Mouse (Mus musculus) adrenal gland, postnatal 10 days (tissue): ENCODE measurements around the gene Rbm38. TPM values are rescaled to one million over a fixed set of nuclear protein-coding genes. Genes with fewer than 3 reads are reported as not detected.
A peak's percentile ranks its signal among the peaks of the same experiment; 100 is the strongest.

Experiments used
- DNase-seq: peaks from one replicate; pipeline ENCODE4 v3.0.0; 2021; ENCODE audit warnings: mixed read lengths
- long read RNA-seq, 2 experiments: library from polyadenylated mRNA; stranded (forward); transcript quantifications; one replicate each; pipeline ENCODE4 v2.0.0; 2021
- total RNA-seq, 2 experiments: library from RNA; stranded (reverse); gene quantifications; 2 replicates each; pipeline ENCODE4 v1.2.3; 2021

Gene Rbm38
- total RNA-seq: 10 to 100 TPM; 25.3 to 39.6 TPM
- long read RNA-seq, experiment 1, transcript Rbm38-201 (4 exons, 1,768 nt): major isoform, 9 of 15 reads
- long read RNA-seq, experiment 1, partial matches to known transcripts: 4 of 15 reads
- long read RNA-seq, experiment 1, other reads (novel, unspliced or antisense): 1 of 15 reads
- long read RNA-seq, experiment 2, transcript Rbm38-201 (4 exons, 1,768 nt): major isoform, 11 of 15 reads
- long read RNA-seq, experiment 2, partial matches to known transcripts: 0 of 15 reads
- long read RNA-seq, experiment 2, other reads (novel, unspliced or antisense): 1 of 15 reads

DNA sequence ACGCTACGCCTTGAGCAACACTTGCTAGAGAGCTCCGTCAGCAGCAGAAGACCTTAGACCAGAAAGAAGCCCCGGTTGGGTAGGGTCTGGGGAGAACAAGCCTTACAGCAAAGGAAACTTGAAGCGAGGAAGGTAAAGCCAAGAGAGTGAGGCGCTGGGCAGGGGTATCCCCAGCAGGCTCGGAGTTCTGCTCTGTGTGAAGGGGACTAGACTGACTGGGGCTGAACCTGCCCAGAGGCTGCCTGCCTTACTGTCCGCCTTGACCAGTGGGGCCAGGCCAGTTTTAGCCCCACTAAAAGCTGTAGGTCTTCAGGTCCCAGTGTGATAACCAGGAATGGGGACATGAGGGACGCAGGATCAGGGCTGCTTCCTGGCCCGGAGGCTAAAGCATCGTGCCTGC, at the start of gene Rbm38:
TSS of gene Rbm38 (plus strand) at position 69 of the 400 bp plus-strand sequence.
- DNase-seq: no peak

DNA sequence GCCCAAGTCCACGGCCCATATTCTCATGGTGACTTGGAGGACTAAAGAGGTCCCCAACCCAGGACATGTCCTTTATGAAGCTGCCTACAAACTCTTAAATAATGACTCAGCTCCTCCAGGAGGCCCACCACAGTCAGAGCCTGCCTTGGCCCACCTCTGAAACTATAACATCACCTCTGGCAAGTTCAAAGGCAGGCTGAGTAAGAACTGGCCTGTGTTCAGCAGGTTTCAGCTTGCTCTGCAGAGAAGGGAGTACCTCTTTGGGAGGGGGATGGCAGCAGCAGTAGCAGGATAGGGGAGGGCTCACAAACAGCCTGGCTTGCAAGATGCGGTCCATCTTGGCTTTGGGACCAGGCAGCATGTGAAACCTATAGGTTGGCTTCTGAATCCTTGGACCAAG, 48.4 kb upstream of the Rbm38 start:
- DNase-seq: no peak

DNA sequence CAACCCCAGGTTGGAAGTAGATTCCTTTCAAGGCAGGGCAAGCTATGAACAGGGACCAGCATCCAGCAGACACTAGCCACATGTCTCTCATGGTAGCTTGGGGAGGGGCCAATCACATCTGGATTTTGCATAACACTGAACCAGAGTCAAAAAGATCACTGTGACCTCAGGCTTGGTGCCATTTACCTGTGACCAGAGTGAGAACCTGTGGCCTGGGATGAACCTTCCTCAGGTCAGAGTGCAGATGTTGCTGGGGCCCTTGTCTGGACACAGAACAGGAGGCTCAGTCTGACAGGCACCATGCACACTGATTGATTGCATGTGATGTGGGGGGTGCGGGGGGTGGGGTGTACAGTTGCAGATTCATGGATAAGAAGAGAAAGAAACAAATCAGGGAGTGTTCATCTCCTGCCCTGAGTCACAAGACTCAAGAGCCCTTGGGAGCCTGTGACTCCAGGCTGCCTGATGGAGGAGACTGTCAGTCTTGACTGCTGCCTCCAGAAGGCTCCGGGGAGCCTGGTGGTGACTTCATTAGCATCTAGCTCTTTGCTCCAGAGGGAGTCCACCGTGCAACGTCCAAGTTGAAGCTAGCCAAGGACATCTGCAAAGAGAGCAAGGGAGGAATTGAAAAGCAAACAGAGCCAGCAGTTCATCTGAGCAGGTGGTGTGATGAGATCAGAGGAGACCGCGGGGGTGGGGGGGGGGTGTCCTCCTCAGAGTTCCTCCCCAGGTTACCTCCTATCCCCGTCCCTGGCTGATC, 46.3 kb upstream of the Rbm38 start:
- DNase-seq: no peak

DNA sequence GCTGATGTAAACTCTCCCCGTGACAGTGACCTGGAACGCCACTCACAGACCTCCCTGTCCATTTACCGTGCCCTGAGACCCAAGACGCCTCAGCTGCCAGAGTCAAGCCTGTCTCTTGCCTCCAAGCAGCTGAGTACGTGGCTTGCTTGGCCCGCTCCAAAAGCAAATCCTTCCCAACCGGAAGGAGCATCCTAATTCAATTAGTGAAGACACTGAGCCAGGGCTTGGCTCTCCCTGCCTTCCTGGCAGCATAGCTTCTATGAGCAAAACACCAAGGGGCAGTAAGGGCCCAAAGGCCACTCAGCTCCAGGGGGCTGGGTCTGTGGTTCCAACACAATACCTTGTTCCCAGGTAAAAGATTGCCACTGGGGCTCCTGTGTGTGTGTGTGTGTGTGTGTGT, 45.6 kb upstream of the Rbm38 start:
- DNase-seq: no peak

DNA sequence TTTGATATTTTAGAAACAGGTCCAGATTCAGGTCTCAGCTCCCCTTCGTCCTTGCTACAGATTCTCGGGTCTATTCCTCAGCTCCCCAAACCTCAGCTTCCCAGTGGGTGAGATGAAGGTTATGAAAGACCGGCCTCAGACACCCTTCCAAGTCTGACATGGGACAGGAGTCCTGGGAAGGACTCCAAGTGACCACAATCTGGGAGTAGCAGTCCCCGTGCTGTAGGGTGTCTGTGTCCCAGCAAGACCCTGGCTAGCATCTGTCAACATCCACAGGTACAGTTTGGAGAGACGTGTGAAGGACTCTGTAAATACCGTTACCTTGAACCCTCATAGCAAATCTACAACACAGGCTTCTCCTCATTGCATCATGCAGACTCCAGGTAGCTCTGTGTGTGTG, 45.1 kb upstream of the Rbm38 start:
- no peak for DNase-seq

DNA sequence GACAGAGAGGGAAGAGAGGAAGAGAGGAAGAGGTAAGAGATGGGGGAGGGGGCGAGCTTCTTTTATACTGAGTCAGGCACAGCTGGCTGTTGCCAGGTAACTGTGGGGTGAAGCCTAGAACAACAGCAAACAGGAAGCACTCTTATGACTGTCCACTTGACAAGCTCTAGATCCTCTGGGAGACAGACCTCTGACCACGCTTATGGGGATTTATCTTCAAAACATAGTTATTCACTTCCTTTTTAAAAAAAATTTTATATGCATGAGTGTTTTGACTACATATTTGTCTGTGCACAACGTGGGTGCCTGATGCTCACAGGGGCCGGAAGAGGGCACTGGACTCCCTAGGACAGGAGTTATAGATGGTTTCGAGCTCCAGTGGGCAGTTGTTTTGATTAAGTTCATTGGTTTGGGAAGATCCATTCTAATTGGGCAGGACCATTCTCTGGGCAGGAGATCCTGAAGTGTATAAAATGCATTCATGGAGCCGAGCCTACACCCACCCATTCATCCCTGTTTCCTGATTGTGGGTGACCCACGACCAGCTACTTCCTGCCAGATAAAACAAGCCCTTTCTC, 43.5 kb upstream of the Rbm38 start:
- DNase-seq: no peak

DNA sequence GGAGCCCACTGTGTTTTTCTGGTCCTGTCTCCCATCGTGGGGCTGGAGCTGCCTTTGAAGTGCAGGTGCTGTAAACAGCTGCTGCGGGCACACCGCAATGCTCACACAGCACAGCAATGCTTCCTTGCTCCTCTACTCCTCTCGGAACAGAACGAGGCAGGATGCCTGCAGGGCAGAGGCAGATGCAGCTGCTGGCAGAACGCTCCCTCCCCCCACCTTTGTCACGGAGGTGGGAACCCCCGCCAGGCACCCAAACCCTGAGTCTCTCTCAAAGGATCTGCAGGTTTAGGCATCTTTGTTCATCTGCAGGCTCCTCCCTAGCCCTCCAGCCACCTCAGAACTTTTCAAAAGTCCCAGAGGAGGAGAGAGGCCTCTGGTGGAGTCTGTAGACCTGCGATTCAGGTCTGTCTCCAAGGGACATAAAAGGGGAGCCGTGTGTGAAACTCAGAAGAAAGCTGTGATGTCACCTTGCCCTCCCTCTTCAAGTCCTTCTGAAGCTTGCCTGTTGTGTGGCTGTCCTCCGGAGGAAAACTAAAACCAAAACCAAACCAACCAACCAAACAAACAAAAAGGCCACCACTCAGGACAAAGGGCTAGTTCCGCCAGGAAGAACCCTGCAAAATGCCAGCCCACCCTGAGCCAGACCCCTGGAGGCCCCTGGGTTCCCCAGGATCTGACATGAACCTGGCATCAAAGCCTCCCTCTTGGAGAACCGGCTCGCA, 42.7 kb upstream of the Rbm38 start, which contains the start of gene Spo11:
TSS of gene Spo11 (plus strand) at position 292 of the 722 bp plus-strand sequence.
- DNase-seq: no peak

DNA sequence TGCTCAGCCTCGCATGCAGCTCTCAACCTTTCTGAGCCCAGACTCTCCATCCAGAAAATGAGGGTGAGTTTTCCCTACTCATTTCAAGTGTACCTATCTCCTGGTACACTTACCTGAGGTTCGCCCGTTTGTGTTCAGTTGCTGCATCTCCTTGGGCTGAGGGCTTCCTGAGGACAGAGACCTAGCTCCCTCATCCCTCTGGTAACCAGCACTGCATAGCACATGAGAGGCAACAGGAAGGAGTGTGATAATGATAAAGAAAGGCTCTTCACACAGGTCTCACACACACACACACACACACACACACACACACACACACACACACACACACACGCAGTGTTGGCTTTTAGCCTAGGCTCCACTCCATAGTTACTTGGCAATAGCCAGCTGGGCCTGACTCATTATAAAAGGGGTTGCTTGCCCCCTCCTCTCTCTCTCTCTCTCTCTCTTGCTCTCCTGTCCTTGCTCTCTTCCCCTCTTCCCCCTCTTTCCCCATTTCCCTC, 42.1 kb upstream of the Rbm38 start:
- DNase-seq: no peak

DNA sequence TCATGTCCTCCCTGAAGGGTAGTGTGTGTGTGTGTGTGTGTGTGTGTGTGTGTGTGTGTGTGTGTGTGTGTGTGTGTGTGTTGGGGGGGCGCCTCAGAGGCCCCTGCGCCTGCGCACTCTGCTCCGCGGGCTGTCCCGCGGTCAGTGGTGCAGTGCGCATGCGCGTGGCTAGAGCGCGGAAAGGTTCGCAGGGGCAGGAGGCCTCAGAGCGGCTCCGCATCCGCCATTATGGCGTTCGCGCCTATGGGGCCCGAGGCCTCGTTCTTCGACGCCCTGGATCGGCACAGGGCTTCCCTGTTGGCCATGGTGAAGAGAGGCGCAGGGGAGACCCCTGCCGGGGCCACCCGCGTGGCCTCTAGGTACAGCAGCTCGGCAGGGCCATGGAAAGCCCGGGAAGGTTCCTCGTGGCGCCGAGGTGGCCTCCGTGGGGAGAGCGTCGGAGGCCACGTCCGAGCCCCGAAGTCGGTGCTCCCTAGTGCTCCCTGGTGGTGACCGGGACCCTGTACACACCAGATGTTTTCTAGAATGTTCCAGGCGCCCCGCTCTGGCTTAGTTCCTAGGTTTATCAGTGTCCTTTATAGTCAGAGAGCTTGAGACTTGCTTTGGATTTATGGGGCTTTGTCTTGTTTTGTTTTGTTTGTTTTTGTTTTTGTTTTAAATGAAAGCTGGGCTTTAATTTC, 40.5 kb upstream of the Rbm38 start:
- no peak for DNase-seq

DNA sequence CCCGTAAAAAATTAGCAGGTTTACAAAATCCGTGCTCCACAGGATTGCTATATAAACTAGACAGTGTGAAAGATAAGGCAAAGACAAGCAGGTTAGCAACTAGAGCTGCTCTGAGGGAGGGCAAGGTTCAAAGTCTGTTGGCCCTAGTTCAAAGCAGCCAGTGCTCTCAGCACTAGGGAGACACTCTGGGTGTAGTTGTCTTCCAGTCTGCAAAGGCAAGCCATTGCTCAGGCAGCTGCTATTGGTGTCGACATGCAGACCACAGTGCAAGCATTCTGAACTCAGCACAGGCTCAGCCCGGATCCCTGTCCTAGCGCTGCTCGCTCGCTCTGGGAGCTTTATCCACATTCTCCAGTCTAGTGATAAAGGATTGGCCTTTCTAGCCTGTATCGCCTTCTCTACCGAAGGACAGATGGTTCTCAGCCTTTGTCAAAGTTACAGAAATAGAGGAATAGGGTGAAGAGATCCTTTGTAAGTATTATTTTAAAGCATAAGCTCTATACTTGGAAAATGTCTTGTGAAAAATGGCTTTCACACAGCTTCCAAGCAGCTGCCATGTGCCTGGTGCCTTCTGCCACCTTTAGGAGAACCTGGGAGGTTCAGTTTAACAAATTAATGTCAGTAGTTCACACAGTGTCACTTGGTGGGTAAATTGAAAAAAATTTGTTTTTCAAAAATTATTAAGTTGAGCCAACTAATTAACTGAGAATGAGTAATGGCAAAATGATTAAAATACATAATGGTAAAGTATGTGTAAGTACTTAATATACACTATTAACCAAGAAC, 37.3 kb upstream of the Rbm38 start:
- no peak for DNase-seq

DNA sequence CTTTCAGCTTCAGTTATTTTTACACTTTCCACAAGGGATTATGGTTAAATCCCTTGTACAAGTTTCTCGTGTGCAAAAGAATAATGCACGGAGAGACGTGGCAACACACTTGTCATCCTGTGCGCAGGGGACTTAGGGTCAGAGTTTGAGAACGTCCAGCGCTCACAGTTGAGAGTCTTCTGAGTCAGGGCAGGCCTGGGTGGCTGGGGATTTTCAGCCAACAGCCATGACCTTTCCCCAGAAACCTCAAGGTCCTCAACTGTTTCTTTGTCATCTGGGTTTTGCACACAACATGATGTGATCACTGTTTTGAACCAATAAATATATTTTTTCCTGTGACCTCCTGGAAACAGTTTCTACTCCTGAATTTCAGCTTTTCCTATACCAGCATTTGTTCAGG, 30.1 kb upstream of the Rbm38 start:
- DNase-seq: peak; percentile 52

DNA sequence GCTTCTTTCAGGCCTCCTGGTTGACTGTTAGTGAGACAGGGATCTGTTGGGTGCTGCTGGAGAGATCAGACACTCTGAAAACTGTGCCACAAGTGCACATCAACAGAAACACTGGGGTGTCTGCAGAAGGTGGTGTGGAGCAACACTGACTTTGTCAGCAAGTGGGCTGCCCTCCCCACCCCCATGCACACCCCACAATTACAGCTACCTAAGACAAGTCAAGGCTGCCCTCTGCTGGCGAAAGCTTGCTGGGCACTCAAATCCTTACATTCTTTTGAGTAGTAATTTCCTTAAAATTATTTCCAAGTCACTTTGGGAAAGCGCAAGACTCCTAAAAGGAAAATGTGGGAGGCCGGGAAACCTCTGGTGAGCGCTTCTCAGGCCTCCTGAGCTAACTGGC, 24.1 kb upstream of the Rbm38 start:
- DNase-seq: peak; percentile 81

DNA sequence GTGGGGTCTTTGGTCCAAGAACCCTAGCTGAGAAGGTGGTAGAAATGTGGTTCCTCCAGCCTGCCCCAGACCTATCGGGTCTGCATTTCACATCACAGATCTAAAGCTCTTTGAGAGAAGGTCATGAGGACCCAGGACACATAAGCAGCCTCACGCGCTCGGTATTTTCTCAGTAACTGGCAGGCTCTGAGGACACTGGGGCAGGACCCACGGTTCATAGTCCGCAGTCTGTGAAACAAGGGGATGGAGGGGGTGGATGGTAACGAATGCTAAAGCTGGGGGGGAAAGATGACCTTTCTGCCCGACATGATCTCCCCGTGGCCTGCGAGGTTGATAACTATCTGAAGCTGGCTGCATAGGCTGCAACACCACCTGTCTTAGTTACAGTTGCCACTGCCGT, 22.6 kb upstream of the Rbm38 start:
- DNase-seq: no peak

DNA sequence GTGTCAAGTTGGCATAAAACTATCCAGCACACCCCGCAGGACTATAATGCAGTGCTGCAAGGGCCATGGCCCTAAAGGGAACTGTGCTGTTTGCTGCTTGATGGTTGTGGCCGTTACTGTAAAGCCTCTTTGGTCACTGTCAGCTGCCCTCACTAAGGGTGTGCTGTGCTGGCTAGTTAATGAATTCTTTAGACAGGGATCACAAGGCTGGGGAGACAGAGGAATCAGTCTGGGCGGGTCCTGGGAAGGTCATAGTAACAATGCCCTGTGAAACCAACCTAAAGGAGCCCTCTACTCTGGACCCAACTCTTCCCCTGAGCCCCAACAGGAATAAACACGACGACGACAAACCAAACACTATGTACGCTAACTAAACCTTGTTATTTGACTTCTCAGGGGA, 21.8 kb upstream of the Rbm38 start:
- no peak for DNase-seq

DNA sequence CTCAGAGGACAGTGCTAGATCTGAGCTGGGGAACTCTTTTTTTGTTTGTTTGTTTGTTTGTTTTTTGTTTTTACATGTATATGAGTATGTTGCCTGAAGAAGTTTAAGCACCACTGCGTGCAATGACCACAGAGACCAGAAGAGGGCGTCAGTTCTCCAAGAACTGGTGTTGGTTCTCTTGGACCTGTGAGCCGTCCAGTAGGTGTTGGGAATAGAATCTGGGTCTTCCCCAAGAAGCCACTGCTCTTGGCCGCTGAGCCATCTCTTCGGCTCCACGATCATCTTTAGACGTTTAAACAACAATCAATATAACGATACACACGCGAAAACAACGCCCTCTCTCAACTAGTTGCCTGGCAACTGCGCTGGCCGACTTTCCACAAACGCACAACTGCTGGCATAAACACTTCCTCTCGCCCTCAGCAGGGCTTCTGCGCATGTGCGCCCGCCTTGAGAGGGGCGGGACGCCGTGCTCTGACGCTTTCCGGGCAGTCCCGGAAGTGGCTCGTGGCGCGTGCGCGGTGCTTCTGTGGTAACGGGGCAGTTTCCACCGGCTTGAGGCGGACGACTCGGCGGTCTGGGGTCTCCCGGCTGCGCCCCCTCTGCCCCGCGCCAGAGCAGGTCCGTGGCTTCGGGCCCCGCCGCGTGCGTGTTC, 20.5 kb upstream of the Rbm38 start, which contains the start of gene Rae1:
TSS of gene Rae1 (plus strand) at position 488 of the 655 bp plus-strand sequence.
- peak; percentile 99 for DNase-seq

DNA sequence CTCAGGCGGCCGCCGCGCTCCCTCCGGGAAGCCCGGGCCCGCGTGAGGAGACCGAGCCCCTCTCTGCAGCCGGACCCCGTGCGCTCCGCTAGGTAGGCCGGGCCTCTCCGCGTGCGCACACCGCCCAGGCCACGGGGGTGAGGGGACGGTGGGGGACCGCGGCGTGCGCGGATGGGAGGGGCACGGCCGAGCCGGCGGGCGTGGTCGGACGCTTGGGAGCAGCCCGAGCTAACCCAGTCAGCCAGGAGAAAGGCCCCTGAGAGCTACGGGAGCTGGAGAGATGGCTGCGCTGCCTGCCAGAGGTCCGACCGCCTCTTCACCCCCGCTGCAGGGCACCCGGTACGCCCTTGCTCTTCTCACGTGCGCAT, 20.0 kb upstream of the Rbm38 start:
- DNase-seq: peak; percentile 83

DNA sequence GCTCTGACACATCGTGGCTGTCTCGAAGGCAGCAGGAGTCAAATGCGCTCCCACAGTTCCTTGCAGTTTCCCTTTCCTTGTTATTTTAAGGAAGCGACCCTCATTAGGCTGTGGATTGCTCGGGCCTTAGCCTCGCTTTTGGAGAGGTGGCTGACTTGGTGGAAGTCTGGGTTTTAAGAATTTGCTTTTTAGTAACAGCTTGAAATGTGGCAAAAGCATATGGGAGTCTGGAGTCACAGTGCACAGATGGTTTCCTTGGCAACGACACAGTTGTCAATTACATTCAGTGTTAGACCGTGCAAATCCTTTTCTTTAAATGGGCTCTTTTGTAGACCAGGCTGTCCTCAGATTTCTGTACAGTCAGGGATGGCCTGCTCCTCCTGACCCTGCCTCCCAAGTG, 19.4 kb upstream of the Rbm38 start:
- no peak for DNase-seq

DNA sequence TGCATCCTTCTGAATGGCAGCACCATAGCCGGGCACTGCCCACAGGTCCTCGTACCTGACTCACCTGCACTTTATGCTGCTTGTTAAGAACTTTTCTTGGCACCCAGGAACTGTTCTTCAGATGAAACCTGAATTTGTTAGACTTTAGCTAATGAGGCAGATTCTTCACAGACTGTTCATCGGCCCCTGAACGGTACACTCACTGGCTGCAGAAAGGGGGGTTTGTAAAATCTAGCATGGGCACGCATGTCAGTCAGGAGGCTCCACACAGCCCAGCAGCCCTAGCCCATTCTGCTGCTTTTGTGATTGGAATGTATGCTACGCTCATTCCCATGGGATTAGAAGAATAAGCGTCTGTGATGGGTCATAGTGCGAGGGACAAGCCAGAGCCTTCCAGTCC, 16.6 kb upstream of the Rbm38 start:
- DNase-seq: no peak

DNA sequence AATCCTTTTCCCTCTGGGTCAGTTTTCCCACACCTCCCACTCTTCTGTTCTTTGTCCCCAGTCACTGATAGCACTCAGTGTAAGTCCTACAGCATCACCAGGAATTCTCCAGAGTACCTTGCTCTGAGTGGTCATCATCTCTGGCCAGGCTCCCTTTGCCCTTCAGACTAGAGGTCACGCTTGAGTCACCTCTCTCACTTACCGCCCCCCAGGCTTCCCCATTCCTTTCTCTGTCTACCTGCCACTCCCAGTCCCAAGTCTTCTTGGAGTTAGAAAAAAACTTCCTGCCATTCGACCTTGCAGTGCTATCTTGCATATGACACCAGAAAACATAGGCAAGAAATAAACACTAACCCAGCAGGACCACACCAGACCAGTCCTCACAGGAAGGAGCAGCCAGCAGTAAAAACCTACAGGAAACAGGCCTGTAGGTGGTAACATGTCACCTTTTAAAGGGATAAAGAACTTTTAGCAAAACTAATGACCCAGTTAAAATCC, 10.0 kb upstream of the Rbm38 start:
- no peak for DNase-seq

DNA sequence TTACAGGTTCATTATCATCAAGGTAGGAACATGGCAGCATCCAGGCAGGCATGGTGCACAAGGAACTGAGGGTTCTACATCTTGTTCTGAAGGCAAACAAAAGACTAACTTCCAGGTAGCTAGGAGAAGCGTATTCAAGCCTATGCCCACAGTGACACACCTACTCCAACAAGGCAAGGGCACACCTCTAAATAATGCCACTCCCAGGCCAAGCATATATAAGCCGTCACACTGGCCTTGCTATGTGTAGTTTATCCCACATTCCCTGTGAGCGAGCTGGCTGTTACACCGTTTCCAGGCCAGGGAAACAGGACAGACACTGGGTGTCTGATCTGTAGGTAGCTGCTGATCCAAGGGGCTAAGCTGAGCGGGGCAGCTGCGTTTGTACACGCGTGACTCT, 8.9 kb upstream of the Rbm38 start:
- no peak for DNase-seq
